Mouse (Mus musculus) central nervous system, embryonic 11.5 days (tissue): ENCODE data around the gene Mcrip2. TPM values are rescaled to one million over a fixed set of nuclear protein-coding genes. Genes with fewer than 3 reads are reported as not detected.

Experiments
- polyA plus RNA-seq: library from polyadenylated mRNA; depleted of rRNA; stranded (reverse); fragments of >200 nt; gene quantifications from 2 replicates; pipeline ENCODE4 v1.2.3, GENCODE M21; 2012; rRNA removed

Mcrip2 gene
- 7.2 and 8.3 TPM in 2 replicates for polyA plus RNA-seq

DNA sequence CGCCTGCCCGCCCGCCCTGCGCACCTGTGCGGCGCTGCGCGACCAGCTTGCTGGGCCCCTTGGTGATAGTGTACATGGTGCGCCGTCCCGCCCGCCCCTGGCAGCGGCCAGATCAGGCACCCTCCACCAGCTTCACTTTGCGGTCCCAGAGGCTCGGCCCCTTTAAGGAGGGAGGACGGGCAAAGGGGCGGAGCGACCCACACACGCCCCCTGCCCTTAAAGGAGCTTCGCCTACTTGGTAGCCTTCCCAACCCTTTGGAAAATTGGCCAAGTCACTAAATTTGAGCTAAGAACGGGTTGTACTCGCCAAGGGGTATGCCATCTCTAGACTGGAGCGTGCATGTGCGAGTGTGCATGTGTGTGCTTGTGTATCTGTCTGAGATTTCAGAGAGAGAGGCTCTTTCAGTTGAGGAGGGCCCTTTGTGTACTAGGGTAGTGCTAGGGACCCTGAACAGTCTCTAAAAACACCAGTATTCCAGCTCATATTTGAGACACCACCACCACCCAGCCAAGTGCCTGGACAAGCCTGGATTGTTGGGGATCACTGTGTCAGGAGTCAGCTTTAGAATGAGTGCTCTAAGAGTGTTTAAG lies at the start of gene Mcrip2:
Gene Mcrip2, minus strand, starts transcription at position 164 of the 591 bp plus-strand sequence.

DNA sequence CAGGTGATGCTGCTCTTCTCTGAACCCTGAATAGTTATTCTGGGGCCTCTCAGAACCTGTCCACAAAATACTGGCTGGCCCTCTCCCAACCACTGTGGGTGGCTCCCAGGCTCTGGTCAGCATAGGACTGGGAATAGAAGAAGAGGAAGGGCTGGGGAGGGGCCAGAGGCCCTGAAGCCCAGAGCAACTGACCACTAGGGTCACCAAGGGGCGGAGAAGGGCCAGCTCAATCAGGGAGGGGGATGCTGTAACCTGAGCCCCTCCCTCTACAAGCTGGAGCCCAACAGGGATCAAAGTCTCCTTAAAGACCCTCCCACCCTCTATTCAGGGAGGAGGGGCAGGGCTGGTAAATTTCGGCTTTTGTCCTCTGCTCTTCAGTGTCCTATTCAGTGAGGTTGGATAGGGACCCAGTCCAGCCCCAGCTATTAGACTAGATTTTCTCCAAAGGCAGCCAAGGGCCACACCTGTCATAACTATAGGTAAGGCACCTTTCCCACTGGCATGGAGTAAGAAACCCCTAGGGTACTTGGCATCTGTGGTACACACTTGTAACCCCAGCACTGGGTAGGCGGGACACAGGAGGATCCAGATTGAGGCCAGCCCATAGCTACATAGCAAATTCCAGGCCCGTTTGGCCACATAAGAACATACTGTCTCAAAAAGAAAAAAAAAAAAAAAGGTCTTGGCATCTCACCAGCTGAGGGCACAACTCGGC lies 11.8 kb upstream of the Mcrip2 start, which contains the start of gene Wfikkn1:
Gene Wfikkn1, minus strand, starts transcription at position 663 of the 715 bp plus-strand sequence.

DNA sequence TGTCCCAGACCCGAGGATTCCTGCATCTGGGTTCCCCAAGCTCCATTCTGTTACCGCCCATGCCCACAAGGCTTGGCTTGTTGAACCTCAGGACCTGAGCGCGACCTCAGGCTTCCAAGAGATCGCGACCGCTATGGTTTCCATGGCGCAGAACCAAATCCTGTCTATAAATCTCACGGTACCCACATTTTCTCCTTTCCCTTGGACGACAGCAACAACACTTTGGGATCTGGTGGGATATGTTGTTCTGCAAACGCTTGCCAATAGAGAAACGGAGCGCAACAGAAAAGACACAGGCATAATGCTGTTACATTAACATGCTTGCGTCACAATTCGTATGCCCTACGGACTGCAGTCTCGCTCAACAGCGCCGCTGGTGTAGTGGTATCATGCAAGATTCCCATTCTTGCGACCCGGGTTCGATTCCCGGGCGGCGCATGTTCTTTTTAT lies 6.2 kb upstream of the Mcrip2 start, which contains the start of gene Mettl26:
Gene Mettl26, plus strand, starts transcription at position 354 of the 450 bp plus-strand sequence.

DNA sequence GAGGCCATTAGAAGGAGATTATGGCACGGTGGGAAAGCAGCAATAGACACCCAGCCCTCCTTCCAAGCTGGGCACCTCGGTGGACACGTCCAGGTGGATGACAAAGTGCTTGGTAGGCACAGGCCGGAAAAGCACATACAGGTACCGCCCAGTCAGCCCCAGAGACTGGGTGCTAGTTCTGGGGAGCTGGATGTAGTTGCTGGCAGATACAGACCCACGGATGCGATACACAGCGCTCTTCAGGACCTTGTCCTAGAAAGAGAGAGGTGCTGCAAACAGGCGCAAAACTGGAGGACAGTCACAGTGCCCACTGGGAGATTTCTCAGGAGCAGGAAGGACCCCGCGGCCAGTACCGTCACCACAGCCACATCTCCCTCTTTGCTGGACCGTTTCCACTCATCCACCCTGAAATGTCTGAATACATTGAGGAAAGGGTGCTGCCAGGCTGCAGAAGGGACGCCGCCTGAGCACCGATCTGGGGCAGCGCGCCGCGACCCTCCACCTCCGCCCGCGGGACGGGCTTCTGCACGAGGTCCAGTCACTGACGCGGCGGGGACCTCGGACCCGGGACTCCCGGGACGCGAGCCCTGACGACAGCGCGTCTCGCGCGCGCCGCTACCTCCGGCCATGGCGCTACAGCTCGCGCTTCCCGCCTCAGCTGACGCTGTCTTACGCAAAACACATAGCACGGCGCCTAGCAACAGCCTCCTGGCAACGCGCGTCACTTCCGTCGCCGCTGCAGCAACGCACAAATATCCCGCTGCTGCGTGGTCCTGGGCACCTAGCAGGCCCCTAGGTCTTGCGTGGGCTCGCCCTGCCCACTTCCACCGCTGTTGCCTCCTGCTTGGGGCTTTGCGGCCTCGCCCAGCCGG lies 7.5 kb downstream of the Mcrip2 start, which contains the start of gene Wdr90:
Gene Wdr90, minus strand, starts transcription at position 670 of the 872 bp plus-strand sequence.

DNA sequence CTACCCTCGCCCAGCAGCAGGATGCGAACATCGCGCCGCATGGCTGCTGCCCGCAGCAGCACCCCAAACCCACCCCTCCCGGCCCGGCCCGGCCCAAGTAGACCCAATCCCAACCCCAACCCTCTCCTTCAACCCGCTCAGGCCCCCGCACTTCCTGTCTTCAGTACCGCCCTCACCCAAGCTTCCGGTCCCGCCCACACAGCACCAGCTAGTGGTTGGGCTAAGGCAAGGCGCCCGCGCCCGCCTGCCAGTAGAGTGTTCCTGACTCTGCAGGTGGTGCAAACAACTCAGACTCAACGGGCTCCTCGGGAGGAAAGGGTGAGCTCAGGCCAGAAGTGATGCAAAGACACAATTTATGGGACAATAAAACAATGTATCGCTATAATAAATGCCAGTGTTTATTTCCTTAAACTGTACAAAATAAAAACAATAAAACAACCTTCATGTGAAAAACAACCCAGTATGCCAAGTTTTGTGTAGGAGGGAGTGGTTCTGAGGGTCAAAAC lies 24.1 kb downstream of the Mcrip2 start, which contains the start of gene Rhot2:
Gene Rhot2, minus strand, starts transcription at position 456 of the 506 bp plus-strand sequence.

DNA sequence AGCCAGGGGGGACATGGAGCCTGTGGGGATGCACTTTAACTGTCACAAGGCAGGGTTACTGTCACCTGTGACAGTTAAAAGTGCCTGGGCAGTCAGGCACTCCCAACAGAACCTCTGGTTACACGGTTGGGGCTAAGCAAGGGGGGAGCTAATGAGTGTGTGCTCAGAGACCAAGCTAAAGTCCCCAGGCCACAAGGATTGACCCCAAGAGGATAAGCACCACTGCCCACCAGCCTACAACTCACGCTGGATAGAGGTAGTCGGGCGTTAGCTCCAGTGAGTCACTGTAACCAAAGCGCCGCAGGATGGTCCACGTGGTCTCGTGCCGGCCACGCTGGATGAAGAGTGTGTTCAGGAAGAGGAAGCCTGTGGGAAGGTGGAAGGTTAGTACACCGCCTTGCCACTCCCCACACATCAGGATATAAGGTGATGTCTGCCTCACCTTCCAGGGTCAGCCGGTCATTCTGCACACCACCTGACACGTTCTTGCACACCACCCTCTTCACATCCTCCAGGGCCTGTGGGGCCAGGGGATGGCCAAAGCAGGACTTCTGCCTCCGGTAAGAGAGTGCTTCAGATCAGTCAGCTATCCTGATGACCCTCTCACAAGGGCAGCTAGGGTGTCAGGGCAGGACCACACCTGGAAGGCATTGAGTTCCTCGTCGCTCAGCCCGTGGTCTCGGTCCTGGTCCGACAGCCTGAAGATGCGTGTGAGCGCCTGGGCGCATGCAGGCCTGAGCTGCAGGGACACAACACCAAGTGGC lies 27.3 kb downstream of the Mcrip2 start, which contains the start of gene Gm20683:
Gene Gm20683, minus strand, starts transcription at position 647 of the 764 bp plus-strand sequence.

DNA sequence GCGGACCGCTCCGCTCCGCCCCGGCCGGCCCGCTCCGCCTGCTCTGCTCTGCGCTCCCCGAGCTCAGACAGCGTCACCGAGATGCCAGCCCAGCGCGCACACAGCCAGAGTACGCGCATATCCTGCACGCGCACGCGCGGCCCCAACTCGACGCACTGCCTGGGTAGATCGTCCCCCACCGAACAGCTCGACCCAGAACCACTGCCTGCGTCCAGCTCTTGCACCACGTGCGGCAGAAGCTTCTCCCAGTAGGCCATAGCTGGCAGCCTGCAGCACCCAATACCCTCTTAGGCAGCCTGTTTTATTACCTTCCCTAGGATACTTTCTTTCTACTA lies 31.5 kb downstream of the Mcrip2 start, which contains the start of gene Rhbdl1:
Gene Rhbdl1, minus strand, starts transcription at position 220 of the 335 bp plus-strand sequence.

DNA sequence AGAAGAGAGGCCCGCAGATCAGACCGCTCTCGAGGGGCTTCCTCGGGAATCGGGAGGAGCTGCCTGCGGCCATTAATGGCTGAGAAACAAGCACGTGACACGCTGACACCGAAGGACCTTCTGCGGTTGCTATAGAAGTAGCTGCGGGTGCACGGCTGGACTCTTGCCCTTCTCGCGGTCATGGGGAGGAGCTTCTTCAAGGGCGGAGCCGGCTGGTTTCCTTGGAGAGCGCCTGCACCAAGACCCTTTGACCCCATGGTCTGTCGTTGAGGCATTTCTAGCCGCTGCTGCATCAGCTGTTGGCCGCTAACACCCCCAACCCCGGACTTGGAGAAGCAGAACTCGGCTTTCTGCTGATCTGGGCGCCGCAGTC lies 35.3 kb downstream of the Mcrip2 start, which contains the start of gene Stub1:
Gene Stub1, minus strand, starts transcription at position 114 of the 373 bp plus-strand sequence.

DNA sequence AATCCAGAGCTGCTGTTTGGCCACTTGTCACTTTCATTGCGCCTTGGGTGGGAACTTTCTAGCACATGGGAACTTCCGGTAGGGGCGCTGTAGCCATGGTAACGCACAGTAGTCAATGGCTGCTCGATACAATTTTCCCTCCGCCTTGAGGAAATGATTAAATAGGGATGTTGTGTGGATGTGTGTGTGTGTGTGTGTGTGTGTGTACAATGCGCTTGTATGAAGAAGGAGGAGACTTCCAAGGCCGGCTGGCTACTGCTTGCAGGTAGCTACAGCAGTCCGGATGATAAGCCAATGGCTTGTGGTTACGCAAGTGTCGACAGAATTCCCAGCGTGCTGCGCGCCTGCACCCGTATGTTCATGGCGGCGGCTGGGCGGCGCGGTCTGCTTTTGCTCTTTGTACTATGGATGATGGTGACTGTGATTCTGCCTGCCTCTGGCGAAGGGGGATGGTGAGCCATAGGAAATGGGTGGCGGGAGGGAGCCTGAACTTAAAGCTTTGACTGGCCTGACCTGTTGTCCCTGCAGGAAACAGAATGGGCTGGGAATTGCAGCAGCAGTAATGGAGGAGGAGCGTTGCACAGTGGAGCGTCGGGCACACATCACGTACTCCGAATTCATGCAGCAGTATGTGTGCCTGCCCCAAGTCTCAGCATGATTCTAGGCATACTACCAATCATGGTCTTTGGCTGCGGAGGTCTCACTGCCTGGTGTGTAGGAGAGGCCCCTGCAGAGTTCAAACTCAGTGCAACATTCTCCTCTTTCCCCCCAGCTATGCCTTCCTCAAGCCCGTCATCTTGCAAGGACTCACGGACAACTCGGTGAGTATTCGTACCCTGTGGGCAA lies 39.6 kb downstream of the Mcrip2 start, which contains the start of gene Jmjd8:
Gene Jmjd8, plus strand, starts transcription at position 156 of the 846 bp plus-strand sequence.

DNA sequence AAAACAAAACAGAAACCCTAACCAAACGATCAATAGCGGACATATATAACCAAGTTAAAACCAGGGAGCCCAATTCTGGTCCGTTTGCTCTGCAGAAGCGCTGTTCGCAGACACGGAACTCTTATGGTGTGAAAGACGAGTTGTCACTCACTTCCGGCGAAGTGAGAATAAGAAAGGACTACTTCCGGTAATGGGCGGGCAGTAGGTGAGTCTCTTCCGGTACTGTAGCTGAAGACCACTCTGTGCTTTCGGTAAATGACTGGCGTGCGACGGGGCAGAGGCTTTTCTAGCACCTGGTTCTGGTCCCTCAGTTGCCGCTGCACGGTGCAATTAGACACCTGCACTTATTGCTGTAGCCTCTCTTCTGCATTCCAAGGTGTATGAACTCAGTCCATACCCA lies 45.1 kb downstream of the Mcrip2 start, which contains the start of gene Wdr24:
Gene Wdr24, plus strand, starts transcription at position 176 of the 400 bp plus-strand sequence.

Other genes with a start within 250 kb of the Mcrip2 start
- gene Gng13, start 151.6 kb downstream of the Mcrip2 start, polyA plus RNA-seq: 0.26 and 0.48 TPM in 2 replicates
- 32.4 and 35.5 TPM in 2 replicates for gene Chtf18, start 141.3 kb downstream of the Mcrip2 start, polyA plus RNA-seq
- gene Rpusd1, start 141.1 kb downstream of the Mcrip2 start, polyA plus RNA-seq: 18.4 and 32.8 TPM in 2 replicates
- gene Mslnl, start 132.7 kb downstream of the Mcrip2 start, polyA plus RNA-seq: 0.02 and 0.05 TPM in 2 replicates
- 0.12 and 0.66 TPM in 2 replicates for gene Msln, start 114.4 kb downstream of the Mcrip2 start, polyA plus RNA-seq
- gene Narfl, start 95.0 kb downstream of the Mcrip2 start, polyA plus RNA-seq: 16.3 and 21.2 TPM in 2 replicates
- gene Haghl, start 83.1 kb downstream of the Mcrip2 start, polyA plus RNA-seq: 111 and 132 TPM in 2 replicates
- gene Ccdc78, start 82.2 kb downstream of the Mcrip2 start, polyA plus RNA-seq: 0.09 and 0.10 TPM in 2 replicates
- 88.5 and 121 TPM in 2 replicates for gene Fam173a, start 75.9 kb downstream of the Mcrip2 start, polyA plus RNA-seq
- gene AC134908.4, start 73.1 kb downstream of the Mcrip2 start, polyA plus RNA-seq: 0.35 TPM in 1 of 2 replicates, not detected in the other
- 185 and 306 TPM in 2 replicates for gene Metrn, start 71.6 kb downstream of the Mcrip2 start, polyA plus RNA-seq
- 22.0 and 23.9 TPM in 2 replicates for gene Fbxl16, start 59.7 kb downstream of the Mcrip2 start, polyA plus RNA-seq
- gene Wdr24, start 45.1 kb downstream of the Mcrip2 start, polyA plus RNA-seq: 31.7 and 41.2 TPM in 2 replicates
- gene Jmjd8, start 39.9 kb downstream of the Mcrip2 start, polyA plus RNA-seq: 40.7 and 69.5 TPM in 2 replicates
- 262 and 275 TPM in 2 replicates for gene Stub1, start 35.4 kb downstream of the Mcrip2 start, polyA plus RNA-seq
- 10.0 and 12.2 TPM in 2 replicates for gene Rhbdl1, start 31.5 kb downstream of the Mcrip2 start, polyA plus RNA-seq
- 4.6 and 8.4 TPM in 2 replicates for gene Gm20683, start 27.0 kb downstream of the Mcrip2 start, polyA plus RNA-seq
- 83.1 and 93.9 TPM in 2 replicates for gene Rhot2, start 23.9 kb downstream of the Mcrip2 start, polyA plus RNA-seq
- 66.2 and 66.6 TPM in 2 replicates for gene Wdr90, start 7.3 kb downstream of the Mcrip2 start, polyA plus RNA-seq
- gene Mettl26, start 6.3 kb upstream of the Mcrip2 start, polyA plus RNA-seq: 62.4 and 68.5 TPM in 2 replicates
- 1.1 and 1.2 TPM in 2 replicates for gene Wfikkn1, start 12.1 kb upstream of the Mcrip2 start, polyA plus RNA-seq
- 37.2 and 44.0 TPM in 2 replicates for gene Rab40c, start 51.0 kb upstream of the Mcrip2 start, polyA plus RNA-seq
- 78.0 and 105 TPM in 2 replicates for gene Pigq, start 76.2 kb upstream of the Mcrip2 start, polyA plus RNA-seq
- 0.52 and 0.92 TPM in 2 replicates for gene Nhlrc4, start 76.2 kb upstream of the Mcrip2 start, polyA plus RNA-seq
- 0.10 TPM in 2 replicates for gene A930017K11Rik, start 83.8 kb upstream of the Mcrip2 start, polyA plus RNA-seq
- 30.1 and 36.6 TPM in 2 replicates for gene Capn15, start 117.0 kb upstream of the Mcrip2 start, polyA plus RNA-seq
- 49.1 and 66.0 TPM in 2 replicates for gene Rab11fip3, start 200.8 kb upstream of the Mcrip2 start, polyA plus RNA-seq
- 19.8 and 26.5 TPM in 2 replicates for gene Decr2, start 221.6 kb upstream of the Mcrip2 start, polyA plus RNA-seq
- 77.4 and 109 TPM in 2 replicates for gene Nme4, start 226.8 kb upstream of the Mcrip2 start, polyA plus RNA-seq
- gene Tmem8, start 244.5 kb upstream of the Mcrip2 start, polyA plus RNA-seq: 3.2 and 4.4 TPM in 2 replicates